ENCODE assay signal across 9 mouse cellular contexts in the genomic region with DNA sequence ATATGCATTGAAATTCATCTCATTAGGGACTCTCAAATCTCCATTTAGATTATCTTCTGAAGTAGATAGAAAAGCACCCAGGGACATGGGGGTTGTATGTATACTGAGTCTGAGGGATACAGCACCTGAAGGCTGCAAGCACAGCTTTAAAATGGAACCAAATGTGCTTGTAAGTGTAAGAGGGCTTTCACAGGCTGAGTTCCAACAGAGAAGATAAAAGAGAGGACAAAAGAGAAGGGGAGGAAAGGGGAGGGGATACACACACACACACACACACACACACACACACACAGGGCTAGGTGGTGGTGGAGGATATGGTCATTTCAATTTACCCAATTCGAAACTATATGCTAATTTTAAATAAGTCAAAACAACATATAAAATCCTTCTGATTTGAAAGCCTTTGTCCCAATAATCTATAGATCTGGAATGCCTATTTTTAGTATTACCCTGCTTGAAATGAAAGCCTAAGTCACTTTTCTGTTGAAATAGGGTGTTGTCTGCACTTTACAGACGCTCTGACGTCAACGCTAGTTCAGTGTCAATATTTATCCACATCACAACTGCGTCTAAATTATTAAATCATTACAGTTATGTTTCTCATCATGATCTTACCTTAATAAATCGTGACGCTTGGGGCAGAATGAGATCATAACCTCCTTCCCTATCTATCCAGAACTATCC.
DNase-seq lines count a peak whose midpoint lies in the region; ATAC-seq and TF ChIP-seq lines count a peak whose summit lies in the region.
"Had no signal": no experiment of that assay in that cellular context is flagged by ENCODE, and none has a peak within 500 bp of the region (broad histone marks: within the 10 kb centered on the region; RNA-seq: fewer than 3 reads in every experiment).

No protein-coding gene starts in this region.

- peak overlapping the region in 1 of 2 experiments; percentile 14; a peak in 2 of 4 replicates for H3K4me3 ChIP-seq in heart, embryonic 14.5 days (ENCODE audit: control insufficient read depth in 1 of 2, insufficient read depth in 1 of 2, low read depth in 1 of 2, low read length in 2 of 2)
- H3K4me3 ChIP-seq in hindbrain, embryonic 14.5 days (replicated peaks; ENCODE audit: low read length), result peak overlapping the region; percentile 18
- H3K4me3 ChIP-seq in midbrain, embryonic 11.5 days (ENCODE audit: low read depth, low read length), result no peak overlapping the region
- no peak overlapping the region for H3K4me3 ChIP-seq in lung, postnatal 0 days (ENCODE audit: low read depth, low read length)

- no peak for TF ChIP-seq CTCF in lung, postnatal 0 days (IDR thresholded peaks at IDR 0.05)

- ATAC-seq in heart, embryonic 14.5 days (ENCODE audit: insufficient number of reproducible peaks, insufficient read depth, low FRiP score, low read depth), result no peak
- ATAC-seq in hindbrain, embryonic 14.5 days (ENCODE audit: low FRiP score), result peak; percentile 62
- peak; percentile 60 for ATAC-seq in midbrain, embryonic 11.5 days (ENCODE audit: low FRiP score)
- no peak for ATAC-seq in lung, postnatal 0 days

- no peaks in the 10 kb centered on the region for H3K36me3 ChIP-seq in heart, embryonic 14.5 days (ENCODE audit: control insufficient read depth, insufficient read depth, low read length)
- H3K36me3 ChIP-seq in hindbrain, embryonic 14.5 days (replicated peaks; ENCODE audit: control insufficient read depth, insufficient read depth), result no peaks in the 10 kb centered on the region
- H3K36me3 ChIP-seq in midbrain, embryonic 11.5 days (ENCODE audit: control insufficient read depth, insufficient read depth, low read length), result no peaks in the 10 kb centered on the region
- H3K36me3 ChIP-seq in lung, postnatal 0 days (ENCODE audit: insufficient read depth, low read length), result no peaks in the 10 kb centered on the region

- TF ChIP-seq EP300 in lung, postnatal 0 days (IDR thresholded peaks at IDR 0.05), result no peak

- H3K27ac ChIP-seq in heart, embryonic 14.5 days (replicated peaks in 1 of 2; ENCODE audit: control insufficient read depth in 1 of 2, insufficient read depth in 1 of 2, low read depth in 2 of 2, low read length in 2 of 2), result peak overlapping the region; percentile 8 to 50; a peak in 1 of 4 replicates
- peak overlapping the region; percentile 86 for H3K27ac ChIP-seq in hindbrain, embryonic 14.5 days
- H3K27ac ChIP-seq in midbrain, embryonic 11.5 days (ENCODE audit: low read depth, low read length), result peak overlapping the region; percentile 72
- no peak overlapping the region for H3K27ac ChIP-seq in lung, postnatal 0 days (ENCODE audit: low read length)
- H3K27ac ChIP-seq: macrophage had no signal

- DNase-seq in heart, adult 18-20 months, result no peak
- DNase-seq in c-Kit-positive CD71-positive TER-119-negative erythroid progenitor cells, embryonic 14.5 days (ENCODE audit: low read depth), result peak; percentile 41
- DNase-seq in hindbrain, embryonic 14.5 days (ENCODE audit: low spot score), result peak; percentile 50
- DNase-seq in midbrain, embryonic 11.5 days (ENCODE audit: low spot score, missing footprints), result no peak
- no peak for DNase-seq in testis, postnatal 14 days (ENCODE audit: low spot score)
- DNase-seq in kidney, postnatal 4 days, result no peak
- DNase-seq in lung, postnatal 0 days (ENCODE audit: low spot score), result no peak

- H3K9ac ChIP-seq in heart, embryonic 14.5 days (ENCODE audit: low read length), result peak overlapping the region; percentile 18; the same call in 1 of the 2 replicates
- peak overlapping the region; percentile 49 for H3K9ac ChIP-seq in hindbrain, embryonic 14.5 days
- peak overlapping the region; percentile 26 for H3K9ac ChIP-seq in midbrain, embryonic 11.5 days (ENCODE audit: low read length)
- no peak overlapping the region for H3K9ac ChIP-seq in lung, postnatal 0 days (replicated peaks; ENCODE audit: low read depth)

- 4% methylated on average over 7 of the region's 7 CpGs for WGBS in heart, embryonic 14.5 days
- WGBS in hindbrain, embryonic 14.5 days, result 5% methylated on average over 7 of the region's 7 CpGs
- 6% methylated on average over 7 of the region's 7 CpGs for WGBS in midbrain, embryonic 11.5 days
- 11% methylated on average over 7 of the region's 7 CpGs for WGBS in lung, postnatal 0 days

- H3K9me3 ChIP-seq in heart, embryonic 14.5 days (ENCODE audit: control insufficient read depth, low read length), result no peaks in the 10 kb centered on the region
- H3K9me3 ChIP-seq in hindbrain, embryonic 14.5 days (ENCODE audit: control insufficient read depth, low read length), result no peaks in the 10 kb centered on the region
- no peaks in the 10 kb centered on the region for H3K9me3 ChIP-seq in midbrain, embryonic 11.5 days (ENCODE audit: control insufficient read depth, low read length)
- no peaks in the 10 kb centered on the region for H3K9me3 ChIP-seq in lung, postnatal 0 days (ENCODE audit: low read length)

- H3K4me2 ChIP-seq in heart, embryonic 14.5 days (ENCODE audit: low read length), result peak overlapping the region; percentile 64
- peak overlapping the region; percentile 49 for H3K4me2 ChIP-seq in hindbrain, embryonic 14.5 days (replicated peaks)
- peak overlapping the region; percentile 34 for H3K4me2 ChIP-seq in midbrain, embryonic 11.5 days
- no peak overlapping the region for H3K4me2 ChIP-seq in lung, postnatal 0 days (replicated peaks; ENCODE audit: low read depth, low read length)

- H3K4me1 ChIP-seq in heart, embryonic 14.5 days (ENCODE audit: control insufficient read depth in 2 of 2, insufficient read depth in 2 of 2, low read length in 2 of 2), result peaks cover 4 to 15% of the 10 kb centered on the region in 2 experiments; a peak in 3 of 4 replicates
- peaks cover 27% of the 10 kb centered on the region; the same call in 1 of the 2 replicates for H3K4me1 ChIP-seq in hindbrain, embryonic 14.5 days (replicated peaks; ENCODE audit: control insufficient read depth, insufficient read depth, low read length)
- H3K4me1 ChIP-seq in midbrain, embryonic 11.5 days (ENCODE audit: control insufficient read depth, insufficient read depth, low read length), result peaks cover 8% of the 10 kb centered on the region; the same call in 1 of the 2 replicates
- H3K4me1 ChIP-seq in lung, postnatal 0 days (ENCODE audit: insufficient read depth, low read depth, low read length), result no peaks in the 10 kb centered on the region

- no peaks in the 10 kb centered on the region for H3K27me3 ChIP-seq in heart, embryonic 14.5 days (ENCODE audit: control insufficient read depth, insufficient read depth, low read length)
- no peaks in the 10 kb centered on the region for H3K27me3 ChIP-seq in hindbrain, embryonic 14.5 days (ENCODE audit: control insufficient read depth, insufficient read depth, low read length)
- no peaks in the 10 kb centered on the region for H3K27me3 ChIP-seq in midbrain, embryonic 11.5 days (ENCODE audit: control insufficient read depth, insufficient read depth, low read length)
- no peaks in the 10 kb centered on the region for H3K27me3 ChIP-seq in lung, postnatal 0 days (replicated peaks; ENCODE audit: insufficient read depth, low read length)

Comparison
In these comparisons a context has a peak if more than half of its experiments do, and no peak if none do; other contexts are left out.
1. ATAC-seq: peak in hindbrain, embryonic 14.5 days (single experiment) and midbrain, embryonic 11.5 days (single experiment); none in heart, embryonic 14.5 days (single experiment) and lung, postnatal 0 days (single experiment).
2. DNase-seq: peak in c-Kit-positive CD71-positive TER-119-negative erythroid progenitor cells, embryonic 14.5 days (single experiment) and hindbrain, embryonic 14.5 days (single experiment); none in heart, adult 18-20 months (0 of 2), midbrain, embryonic 11.5 days (single experiment), testis, postnatal 14 days (single experiment), kidney, postnatal 4 days (0 of 2) and lung, postnatal 0 days (single experiment).